Mouse (Mus musculus) CD4-positive, CD25-positive, alpha-beta regulatory T cell, adult 2 months (primary cell): ENCODE data around the gene Tbx6.

Experiments
- DNase-seq: peaks from one replicate; pipeline ENCODE4 v3.0.0-alpha.2; 2012; ENCODE audit warnings: low read depth, low spot score

The Tbx6 gene

DNA sequence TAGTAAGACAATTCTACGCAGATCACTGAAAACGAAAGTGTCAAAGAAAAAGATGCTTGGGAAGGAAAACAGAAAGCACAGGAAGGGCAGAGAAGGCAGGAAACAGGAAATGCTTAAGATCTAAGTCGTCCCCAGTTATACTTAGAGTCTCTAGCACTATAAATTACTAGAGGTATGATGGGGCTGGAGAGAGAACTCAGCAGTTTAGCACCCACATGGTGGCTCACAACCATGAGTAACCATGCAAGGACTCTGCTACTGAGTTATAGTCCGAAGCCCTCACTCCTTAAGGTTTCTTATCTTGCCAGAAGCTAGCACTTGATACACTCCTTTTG, 13.0 kb downstream of the Tbx6 start:
- DNase-seq = peak; percentile 62

DNA sequence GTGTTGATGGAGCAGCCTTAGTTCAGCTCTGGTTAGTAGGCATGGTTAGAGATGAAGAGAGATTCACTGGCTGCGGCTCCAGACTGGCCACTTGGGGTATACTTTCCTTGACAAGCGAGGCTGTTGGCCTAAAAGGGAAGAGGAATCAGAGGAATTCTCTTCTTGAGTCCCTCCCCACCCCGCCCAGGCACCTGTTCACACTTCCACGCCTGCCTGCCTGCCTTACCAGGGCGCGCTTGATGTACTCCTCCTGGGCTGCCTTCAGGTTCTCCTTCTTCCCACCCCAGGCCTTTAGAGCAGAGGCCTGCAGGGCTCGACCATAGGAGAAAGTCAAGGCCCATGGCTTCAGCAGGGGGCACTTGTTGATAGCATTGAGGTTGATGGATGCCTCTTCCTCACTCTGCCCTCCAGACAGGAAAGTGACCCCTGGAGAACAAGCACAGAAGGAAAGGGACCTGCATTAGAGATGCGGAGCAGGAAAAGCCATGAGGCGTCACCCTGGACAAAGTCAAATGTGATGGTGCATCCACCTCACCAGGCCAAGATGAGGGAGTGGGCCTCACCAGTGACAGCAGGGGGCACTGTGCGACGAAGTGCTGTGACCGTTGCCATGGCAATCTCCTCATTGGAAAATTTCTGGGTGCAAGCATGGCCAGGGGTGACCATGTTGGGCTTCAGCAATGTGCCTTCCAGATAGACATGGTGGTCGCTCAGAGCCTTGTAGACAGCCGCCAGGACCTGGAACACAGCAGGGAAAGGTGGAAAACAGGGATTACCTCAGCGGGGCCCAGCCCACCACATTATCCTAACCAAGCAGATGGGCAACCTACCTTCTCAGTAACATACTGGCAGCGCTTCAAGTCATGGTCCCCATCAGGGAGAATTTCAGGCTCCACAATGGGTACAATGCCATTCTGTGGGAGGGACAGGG, 14.4 kb downstream of the Tbx6 start:
- no peak for DNase-seq

DNA sequence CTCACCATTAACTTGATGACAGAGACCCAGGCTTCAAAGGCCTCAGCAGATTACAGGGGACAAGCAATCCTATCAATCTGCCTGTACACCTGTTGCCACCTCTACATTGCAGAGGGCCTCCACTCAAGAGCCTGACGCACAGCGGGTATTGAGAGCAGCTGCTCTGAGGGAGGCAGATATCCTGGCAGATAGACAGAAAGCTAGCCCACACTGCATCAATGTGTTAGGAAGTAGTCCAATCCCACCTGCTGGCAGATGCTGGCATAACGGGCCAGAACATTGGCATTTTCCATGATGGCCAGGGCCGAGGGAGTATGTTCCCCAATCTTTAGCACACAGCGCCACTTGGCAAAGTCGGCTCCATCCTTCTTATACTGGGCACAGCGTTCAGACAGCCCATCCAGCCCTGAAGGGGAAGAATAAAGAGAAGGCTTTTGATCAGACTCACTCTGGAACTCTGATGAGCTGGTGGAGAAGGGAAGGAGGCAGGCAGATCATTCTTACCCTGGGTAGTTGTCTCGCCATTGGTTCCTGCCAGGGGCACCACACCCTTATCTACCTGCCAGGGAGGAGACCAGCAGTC, 15.2 kb downstream of the Tbx6 start:
- peak; percentile 53 for DNase-seq

DNA sequence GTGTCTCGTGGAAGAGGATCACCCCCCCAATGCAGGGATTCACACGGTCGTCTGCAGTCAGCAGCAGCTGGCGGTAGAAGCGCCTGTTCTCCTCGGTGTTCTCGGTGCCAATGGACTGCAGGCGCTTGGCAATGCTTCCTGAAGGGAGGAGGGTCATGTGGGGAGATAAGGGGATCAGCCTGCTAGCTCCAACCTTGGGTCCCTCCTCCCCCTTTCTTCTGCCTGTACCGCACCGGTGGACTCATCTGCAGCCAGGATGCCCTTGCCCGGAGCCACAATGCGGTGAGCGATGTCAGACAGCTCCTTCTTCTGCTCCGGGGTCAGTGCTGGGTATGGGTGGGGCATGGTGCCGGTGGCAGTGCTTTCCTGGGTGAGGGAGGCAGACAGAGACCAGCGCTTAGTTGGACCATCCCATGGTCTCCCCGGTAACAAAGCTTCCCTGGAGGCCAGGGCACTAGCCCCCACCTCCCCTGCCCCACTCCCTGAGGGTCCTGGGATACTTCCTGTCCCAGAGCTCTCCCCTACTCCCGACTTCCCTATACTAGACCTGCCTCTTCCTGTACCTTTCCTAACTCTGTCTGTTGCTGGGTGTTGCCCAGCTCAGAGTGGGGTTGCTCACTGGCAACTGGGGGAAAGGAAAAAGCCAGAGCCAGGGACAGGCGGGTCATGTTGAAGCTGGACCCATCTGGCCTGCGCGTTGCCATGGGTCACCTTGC, 16.3 kb downstream of the Tbx6 start, which contains the start of gene Fam57b:
Gene Fam57b (plus strand): TSS at position 258 of the 716 bp plus-strand sequence.
- DNase-seq = no peak

DNA sequence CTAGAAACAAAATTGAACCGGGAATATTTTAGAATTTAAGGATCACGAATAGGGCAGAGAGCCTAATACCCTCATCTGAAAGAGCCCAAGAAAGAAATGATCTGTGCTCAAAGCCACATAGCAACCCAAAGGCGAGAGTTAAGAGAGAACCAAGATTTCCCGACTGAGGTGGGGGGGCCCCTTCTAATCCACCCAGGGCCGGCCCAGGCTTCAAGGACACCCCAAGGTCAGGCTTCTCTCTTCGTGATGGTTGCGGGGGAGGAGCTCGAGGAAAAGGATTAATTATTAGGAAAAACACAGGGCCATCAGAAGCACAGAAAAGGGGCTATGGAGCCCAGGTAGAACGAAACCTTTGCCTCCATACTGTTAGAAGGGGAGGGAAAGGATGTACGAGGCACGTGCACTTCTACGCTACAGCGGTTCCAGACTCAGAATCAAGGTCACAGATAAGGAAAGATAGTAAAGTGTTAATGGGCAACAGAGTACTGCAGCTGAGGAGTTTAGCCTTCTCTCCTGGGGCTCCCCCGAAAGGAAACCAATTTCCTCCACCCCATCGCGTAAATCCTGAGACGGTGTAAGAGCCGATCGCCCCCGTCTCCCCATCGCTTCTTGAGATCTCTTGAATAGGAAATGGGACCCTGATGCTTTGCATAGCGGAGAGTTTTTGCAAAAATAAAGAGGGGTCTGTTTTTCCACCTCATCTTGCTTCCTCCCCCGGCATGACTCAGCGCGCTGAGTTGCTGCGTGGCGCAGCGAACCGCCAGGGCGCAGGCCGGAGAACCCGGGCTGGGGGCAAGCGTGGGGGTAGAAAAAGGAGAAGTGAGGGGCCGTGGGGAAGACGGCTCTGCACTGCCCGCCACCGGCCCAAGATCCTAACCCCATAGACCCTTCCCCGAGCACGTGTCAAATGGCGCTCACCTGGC, 17.1 kb downstream of the Tbx6 start:
- DNase-seq = peak; percentile 67

DNA sequence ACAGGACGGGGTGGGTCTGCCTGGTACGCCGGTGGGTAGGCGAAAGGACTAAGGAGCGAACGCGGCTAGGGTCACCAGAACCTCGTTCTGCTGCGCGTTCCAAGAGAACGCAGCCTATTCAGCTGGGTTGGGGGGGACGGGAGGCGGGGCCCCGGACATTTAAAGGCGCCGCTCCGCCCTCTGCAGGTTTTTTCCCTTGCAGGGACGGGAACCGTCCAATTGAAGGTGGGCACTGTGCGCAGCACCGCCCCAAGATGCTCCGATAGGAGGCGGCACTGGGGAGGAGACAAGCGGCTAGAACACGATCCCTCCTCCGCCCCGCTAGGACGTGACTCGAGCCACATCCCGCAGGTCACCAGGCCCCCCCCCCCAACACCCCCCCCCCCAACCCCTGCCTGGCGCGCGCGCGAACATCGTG, 17.8 kb downstream of the Tbx6 start:
- DNase-seq = peak; percentile 97

DNA sequence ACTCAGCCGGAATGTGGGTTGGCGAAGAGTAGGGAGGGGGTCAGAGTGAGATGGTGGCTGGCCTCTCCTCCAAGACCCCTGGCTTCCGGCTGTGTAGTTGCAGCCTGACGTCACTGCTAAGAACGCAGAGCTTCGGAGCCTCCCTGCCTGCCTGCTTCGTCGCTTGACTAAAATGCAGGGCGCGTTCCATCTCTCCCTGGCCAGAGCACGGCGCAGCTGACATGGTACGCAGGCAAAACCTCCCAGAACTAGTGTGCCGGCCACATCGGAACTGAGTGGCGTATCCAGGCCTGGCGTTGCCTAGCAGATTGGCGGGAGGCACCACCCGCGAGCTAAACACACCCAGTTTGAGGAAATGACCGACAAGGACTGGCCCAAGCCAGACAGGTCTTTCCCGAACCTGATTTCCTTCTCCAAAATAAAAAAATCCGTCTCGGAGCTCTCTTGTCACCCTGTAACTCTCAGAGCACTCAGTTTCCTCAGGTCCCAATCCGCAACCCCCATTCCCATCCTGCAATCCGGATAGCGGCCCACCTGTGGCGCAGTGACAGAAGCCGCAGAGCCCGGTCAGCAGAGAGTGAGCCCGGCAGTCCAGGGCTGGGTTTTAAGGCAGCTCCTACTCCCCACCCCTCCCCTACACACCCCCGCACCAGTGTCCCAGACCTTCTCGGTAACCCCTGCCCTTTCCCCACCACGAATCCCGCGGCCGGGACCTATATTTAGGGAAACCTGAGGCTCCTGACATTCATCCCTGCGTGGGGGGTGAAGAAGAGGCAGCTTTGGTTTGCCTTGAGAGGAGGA, 18.4 kb downstream of the Tbx6 start:
- DNase-seq = no peak

DNA sequence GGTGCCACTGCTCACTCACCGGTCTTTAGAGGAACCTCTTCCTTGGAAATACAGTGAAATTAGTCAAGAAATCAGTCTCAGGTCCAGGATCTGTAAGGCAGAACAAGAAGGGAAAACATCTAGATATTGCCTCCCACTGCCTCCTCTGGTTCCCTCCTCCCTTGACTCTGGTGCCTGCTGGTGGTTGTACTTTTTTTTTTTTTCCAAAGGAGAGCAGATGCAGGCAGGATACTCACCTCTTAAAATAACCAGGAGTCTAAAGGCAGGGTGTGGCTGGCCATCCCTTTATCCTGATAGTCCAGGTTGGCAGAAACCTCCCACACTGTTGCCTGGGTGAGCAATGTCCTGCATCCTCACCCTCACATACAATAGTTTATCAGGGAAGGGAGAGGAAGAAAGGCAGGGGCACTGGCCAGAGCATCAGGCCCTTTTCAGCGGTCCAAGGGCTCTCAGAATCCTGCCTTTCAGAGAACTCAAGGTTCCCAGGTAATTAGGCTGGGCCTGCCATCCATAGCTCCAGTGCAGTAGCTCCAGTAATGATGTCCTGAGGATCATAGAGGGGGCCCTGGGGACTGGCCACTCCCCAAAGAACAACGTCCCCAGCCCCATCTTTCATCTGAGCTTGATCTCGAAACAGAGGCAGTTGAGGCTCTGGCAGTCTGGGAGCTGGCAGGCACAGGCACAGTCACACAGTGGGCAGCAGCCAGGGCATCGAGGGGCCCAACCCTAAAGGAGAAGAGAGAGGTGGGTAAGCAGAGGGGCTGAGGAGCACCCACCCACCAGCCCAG, 19.2 kb downstream of the Tbx6 start:
- DNase-seq = no peak

DNA sequence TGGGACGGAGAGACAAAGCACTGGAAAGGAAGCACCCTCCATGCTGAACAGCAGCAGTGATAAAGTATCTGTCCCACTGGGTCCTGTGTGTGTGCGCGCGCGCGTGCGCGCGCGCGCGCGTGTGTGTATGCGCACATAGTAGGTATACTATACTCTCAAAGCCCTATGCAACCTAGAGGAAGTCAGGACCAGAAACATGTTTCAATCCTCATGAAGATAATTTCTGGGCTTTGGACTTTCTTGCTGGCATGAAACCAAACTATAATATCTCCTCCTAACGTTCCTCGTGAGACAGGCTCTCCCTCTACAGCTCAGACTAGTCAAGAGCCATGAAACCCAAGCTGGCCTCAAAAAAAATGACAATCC, 19.8 kb downstream of the Tbx6 start:
- DNase-seq = no peak

DNA sequence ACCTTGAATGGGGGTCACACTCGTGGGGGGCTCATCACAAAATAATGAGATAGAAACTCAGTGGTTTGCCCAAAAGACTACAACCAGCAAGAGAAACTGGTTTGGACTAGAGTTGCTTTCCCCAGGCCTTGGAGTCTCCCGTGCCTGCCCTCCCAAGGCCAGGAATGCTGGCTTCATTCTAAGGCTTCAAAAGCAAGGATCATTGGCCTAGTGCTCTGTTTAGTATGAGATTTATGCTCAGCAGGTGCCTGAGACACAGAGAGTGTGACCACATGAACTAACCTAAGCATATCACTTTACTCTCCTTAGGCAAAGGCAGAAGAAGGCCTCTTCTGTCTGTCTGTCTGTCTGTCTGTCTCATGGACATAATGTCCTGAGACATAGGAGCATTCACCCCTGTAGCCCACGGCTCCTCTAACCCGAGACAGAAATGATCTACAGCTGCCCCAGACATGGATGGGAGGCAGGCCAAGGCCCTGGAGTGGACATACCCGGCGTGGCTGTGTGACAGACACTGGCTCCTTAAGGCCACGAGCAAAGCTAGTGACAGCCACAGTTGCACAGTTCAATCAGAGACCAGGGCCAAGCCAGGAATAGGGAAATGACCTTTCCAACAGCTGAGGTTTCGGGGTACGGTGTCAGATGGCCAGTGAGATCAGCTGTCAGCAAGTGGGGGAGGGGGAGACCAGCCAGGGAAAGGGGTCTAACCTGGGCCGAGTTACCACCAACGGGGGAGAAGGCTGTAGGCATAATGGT, 21.0 kb downstream of the Tbx6 start:
- no peak for DNase-seq

DNA sequence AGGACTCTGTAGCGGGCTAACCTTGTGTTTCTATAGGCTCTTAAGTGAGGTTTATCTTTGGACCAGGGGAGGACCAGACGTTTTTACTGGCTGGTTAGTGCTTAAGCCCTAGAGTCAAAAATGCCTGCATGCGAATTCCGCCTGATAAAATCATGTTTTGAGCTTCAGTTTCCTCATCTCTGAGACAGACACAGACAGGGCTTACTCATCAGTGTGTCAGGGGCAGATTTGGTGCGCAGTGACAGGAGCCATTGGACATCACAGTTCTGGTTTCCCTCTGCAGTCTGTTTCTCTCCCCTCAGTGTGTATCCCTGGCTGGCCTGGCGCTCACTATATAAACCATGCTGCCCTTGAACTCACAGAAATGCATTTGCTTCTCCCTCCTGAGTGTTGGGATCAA, 21.9 kb downstream of the Tbx6 start:
- DNase-seq = no peak

DNA sequence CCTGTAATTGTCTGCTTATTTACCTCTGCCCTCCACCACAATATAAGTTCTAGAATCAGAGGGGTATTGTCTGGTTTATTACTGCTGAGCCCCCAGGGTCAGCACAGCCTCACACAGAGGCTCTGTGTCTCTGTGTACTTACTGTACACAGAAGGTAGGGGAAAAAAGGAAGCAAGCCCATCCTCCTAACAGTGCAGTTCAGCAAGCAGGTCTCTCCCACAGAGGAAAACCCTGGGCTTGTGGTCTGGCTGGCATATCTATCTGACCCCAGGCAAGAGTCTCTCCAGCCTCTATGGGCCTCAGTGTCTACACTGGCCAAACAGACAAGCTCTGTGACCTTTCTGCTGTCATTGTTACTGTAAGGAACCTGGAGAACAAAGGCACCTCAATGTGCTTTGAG, 22.5 kb downstream of the Tbx6 start:
- no peak for DNase-seq

DNA sequence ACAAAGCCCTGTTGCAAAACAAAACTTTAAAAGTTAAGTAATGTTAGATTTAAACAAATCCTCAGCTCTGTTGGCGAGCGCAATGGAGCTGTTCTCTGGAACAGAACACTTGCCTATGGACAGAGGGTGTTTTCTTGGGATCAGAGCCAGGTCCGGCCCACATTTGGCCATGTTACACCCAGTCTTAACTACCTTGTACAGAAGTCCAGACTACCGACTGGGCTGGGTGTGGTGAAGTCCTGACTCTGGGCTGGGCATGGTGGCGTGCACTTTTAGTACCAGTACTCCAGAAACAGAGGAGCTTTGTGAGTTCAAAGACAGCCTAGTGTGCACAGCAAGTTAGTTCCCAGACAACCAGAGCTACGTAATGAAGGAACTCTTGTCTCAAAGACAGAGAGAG, 25.7 kb downstream of the Tbx6 start:
- DNase-seq = no peak

DNA sequence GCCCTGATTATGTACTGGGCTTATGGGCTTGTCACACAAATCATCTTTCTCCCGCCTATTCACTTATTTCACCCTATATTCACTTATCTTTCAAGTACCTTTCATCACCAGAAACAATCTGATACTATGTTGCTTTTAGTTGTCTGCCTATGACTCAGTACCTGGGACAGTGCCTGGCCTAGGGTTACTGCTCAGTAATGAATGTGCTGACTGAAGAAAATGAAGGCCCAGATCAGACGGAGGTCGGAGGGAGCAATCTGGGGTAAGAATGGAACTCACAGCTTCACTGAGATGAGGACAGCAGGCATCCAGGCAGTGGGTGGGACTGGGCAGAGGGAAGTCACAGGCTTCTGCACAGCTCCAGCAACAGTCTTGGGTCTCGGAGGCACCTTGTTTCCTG, 26.1 kb downstream of the Tbx6 start:
- no peak for DNase-seq

DNA sequence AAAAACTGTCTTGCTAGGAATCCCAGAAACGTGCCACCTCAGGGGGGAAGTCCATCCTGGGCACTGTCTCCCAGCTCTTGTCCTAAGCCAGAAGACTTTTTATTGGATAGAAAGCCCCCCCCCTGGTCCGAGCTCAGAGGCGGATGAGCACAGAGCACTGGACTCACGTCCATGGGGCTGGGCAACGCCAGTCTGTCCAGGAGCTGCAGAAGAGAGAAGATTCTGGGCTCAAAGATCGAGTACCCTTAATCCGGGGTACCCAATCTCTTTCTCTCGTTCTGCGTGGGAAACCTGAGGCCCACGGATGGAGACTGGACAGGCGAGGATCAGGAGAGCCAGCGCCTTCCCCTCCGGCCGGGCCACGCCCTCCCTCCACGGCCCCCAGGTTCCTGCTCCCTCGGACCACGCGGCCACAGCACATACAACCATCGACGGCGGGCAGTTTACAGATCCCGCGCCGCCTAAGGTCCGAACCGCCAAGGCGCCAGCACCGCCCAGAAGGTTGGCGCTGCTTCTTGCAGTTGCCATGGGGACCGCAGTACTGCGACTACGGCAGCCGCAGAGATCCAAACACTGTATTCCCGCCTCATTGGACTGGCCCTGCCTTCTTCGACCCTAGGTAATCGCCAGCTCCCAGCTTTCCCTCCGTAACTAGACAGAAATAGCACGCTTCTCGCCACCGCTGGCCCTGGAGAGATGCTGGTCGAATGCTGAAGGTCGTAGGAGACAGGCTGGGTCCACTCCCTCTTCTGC, 27.6 kb downstream of the Tbx6 start:
- DNase-seq = peak; percentile 59

DNA sequence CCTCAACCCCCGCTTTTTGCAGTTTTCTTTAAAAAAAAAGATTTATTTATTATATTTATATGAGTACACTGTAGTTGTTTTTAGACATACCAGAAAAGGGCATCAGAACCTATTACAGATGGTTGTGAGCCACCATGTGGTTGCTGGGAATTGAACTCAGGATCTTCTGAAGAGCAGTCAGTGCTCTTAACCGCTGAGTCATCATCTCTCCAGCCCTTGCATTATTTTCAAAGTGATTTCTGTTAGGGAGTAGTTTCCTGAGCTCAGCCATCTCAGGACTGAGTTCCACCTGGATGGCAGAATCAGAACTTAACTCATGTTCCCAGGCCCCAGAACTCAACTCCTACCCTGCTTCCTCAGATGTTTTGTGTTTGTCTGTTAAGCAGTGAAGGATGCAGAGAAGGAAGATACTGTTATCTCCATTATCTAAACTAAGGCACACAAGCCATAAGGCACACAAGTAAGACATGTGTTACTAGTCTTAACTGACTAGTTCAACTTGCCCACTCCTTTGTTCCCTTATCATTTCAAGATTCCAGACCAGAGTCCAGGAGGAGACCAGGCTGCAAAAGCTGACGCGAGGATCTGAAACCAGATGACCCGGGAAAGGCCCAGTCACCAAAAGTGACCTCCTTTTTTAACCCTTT, 28.6 kb downstream of the Tbx6 start:
- no peak for DNase-seq

DNA sequence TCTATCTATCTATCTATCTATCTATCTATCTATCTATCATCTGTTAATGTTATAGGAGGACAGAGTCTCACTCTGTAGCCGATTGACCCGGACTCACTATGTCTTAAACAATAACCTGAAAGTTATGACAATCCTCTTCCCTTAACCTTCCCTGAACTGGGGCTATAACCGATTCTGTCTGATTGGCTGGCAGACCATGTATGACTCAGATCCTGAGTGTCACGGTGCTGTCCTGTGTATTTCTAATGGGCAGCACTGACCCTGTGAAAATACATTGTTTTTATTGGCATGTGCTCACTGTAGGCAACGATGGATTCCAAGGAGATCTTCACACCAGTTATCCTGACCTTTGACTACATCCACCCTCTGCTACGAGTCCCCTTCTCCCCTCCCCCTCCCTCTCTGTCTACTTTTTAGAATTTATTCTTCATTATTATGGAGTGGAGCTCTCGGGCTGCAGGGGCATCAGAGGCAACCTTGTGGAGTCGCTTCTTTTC, 34.5 kb downstream of the Tbx6 start:
- no peak for DNase-seq

DNA sequence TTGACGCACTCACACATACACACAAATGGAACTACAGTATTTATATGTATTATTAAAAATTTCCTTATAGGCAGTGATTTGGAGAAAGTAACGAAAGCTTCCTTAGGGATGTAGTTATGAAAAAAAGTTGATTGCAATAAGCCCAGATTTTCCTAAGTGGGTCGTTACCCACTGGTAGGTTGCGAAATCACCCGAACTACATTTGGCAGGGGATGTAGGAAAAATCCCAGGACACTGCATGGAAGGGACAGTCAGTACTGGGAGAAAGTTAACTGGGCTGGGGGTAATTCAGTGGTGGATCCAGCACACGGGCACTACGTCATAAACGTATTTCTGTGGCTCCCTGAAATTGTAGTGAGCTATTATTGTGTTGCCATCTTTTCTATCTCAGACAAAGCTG, 35.2 kb downstream of the Tbx6 start:
- no peak for DNase-seq
